Mouse (Mus musculus) forebrain, embryonic 15.5 days (tissue): ENCODE data around the gene Slc51a. TPM values are rescaled to one million over a fixed set of nuclear protein-coding genes. Genes with fewer than 3 reads are reported as not detected.
"Not testable (repeated sequence)": the region's sequence is repeated elsewhere in the genome, so short reads cannot be mapped to it uniquely, and the experiment has no call there.

Experiments used
- ATAC-seq: fragments of 200-750 bp; cut with Nextera tagmentation; replicated peaks from 2 replicates; pipeline ENCODE4 v1.8.0; 2017; ENCODE audit warnings: mild to moderate bottlenecking, moderate TSS enrichment, moderate library complexity
- H3K27ac ChIP-seq: fragments of 300-500 bp; sonication (generic); replicated peaks from 2 replicates; pipeline ENCODE4 v1.5.1; 2015; ENCODE audit warnings: mild to moderate bottlenecking, inconsistent platforms
- H3K27me3 ChIP-seq: fragments of 300-500 bp; sonication (generic); 2 replicates; pipeline ENCODE4 v1.6.1; 2015; ENCODE audit warnings: inconsistent platforms
- H3K36me3 ChIP-seq: fragments of 300-500 bp; sonication (generic); 2 replicates; pipeline ENCODE4 v1.6.1; 2015; ENCODE audit warnings: mild to moderate bottlenecking, inconsistent platforms
- H3K4me1 ChIP-seq: fragments of 300-500 bp; sonication (generic); 2 replicates; pipeline ENCODE4 v1.6.1; 2015; ENCODE audit warnings: inconsistent platforms
- H3K4me2 ChIP-seq: fragments of 300-500 bp; sonication (generic); replicated peaks from 2 replicates; pipeline ENCODE4 v1.6.1; 2015; ENCODE audit warnings: mild to moderate bottlenecking, inconsistent platforms
- H3K4me3 ChIP-seq: fragments of 300-500 bp; sonication (generic); 2 replicates; pipeline ENCODE4 v1.5.1; 2015; ENCODE audit warnings: mild to moderate bottlenecking, inconsistent platforms
- H3K9ac ChIP-seq: fragments of 300-500 bp; sonication (generic); replicated peaks from 2 replicates; pipeline ENCODE4 v1.6.1; 2015; ENCODE audit warnings: mild to moderate bottlenecking, inconsistent platforms
- H3K9me3 ChIP-seq: fragments of 300-500 bp; sonication (generic); 2 replicates; pipeline ENCODE4 v1.6.1; 2016; ENCODE audit warnings: inconsistent platforms
- WGBS: fragments of 180-500 bp; shearing (Covaris S2); methylation state at CpG from one replicate; pipeline ENCODE4 v1.1.7; 2015; ENCODE audit warnings: mixed read lengths; 5-methylcytosine and 5-hydroxymethylcytosine counted together
- polyA plus RNA-seq: library from polyadenylated mRNA; unstranded; fragments of >200 nt; fragmentation: Nextera tagmentation; extraction: Ambion mirVana; gene quantifications from 2 replicates; pipeline ENCODE4 v1.2.1, GENCODE M21; 2015

Gene Slc51a
- polyA plus RNA-seq, 1 experiment from 2014 or later: 0.29 TPM

- Histone ChIP-seq H3K9me3 (no peaks in the 10 kb centered on the region), H3K9ac (no peak overlapping the region), H3K4me2 (no peak overlapping the region), H3K27me3 (no peaks in the 10 kb centered on the region), H3K36me3 (peaks cover 25% of the 10 kb centered on the region), H3K4me1 (no peaks in the 10 kb centered on the region), H3K27ac (no peak overlapping the region), H3K4me3 (no peak overlapping the region)
- no peak for ATAC-seq
- WGBS: 67% methylated on average over 10 of the region's 10 CpGs
Observed at GRCm38 (mm10) chr16:32457589-32458386, 29.9 kb downstream of the Slc51a start.

- Histone ChIP-seq H3K36me3 (peaks cover 30% of the 10 kb centered on the region), H3K4me2 (no peak overlapping the region), H3K9me3 (no peaks in the 10 kb centered on the region), H3K4me1 (no peaks in the 10 kb centered on the region), H3K27me3 (no peaks in the 10 kb centered on the region), H3K27ac (no peak overlapping the region), H3K9ac (no peak overlapping the region), H3K4me3 (no peak overlapping the region)
- no peak for ATAC-seq
- WGBS: 93% methylated on average over 1 of the region's 1 CpGs
Observed at GRCm38 (mm10) chr16:32456761-32457160, 30.9 kb downstream of the Slc51a start.

GRCm38 (mm10) chr16:32456086-32456485 is 31.6 kb downstream of the Slc51a start:
- ATAC-seq: no peak
- Histone ChIP-seq H3K27ac (no peak overlapping the region), H3K4me2 (no peak overlapping the region), H3K9me3 (no peaks in the 10 kb centered on the region), H3K4me1 (no peaks in the 10 kb centered on the region), H3K9ac (no peak overlapping the region), H3K4me3 (no peak overlapping the region), H3K36me3 (peaks cover 30% of the 10 kb centered on the region), H3K27me3 (no peaks in the 10 kb centered on the region)

GRCm38 (mm10) chr16:32454646-32455045 is 33.0 kb downstream of the Slc51a start:
- no peaks in the 10 kb centered on the region for H3K27me3 ChIP-seq
- H3K4me2 ChIP-seq: no peak overlapping the region
- H3K4me1 ChIP-seq: no peaks in the 10 kb centered on the region
- H3K9ac ChIP-seq: no peak overlapping the region
- H3K36me3 ChIP-seq: peaks cover 30% of the 10 kb centered on the region
- H3K9me3 ChIP-seq: no peaks in the 10 kb centered on the region
- no peak for ATAC-seq
- WGBS: 91% methylated on average over 5 of the region's 5 CpGs
- H3K27ac ChIP-seq: no peak overlapping the region
- H3K4me3 ChIP-seq: no peak overlapping the region

GRCm38 (mm10) chr16:32453102-32453501 is 34.6 kb downstream of the Slc51a start:
- H3K9ac ChIP-seq: no peak overlapping the region
- no peaks in the 10 kb centered on the region for H3K27me3 ChIP-seq
- no peak overlapping the region for H3K4me2 ChIP-seq
- H3K9me3 ChIP-seq: no peaks in the 10 kb centered on the region
- WGBS: 95% methylated on average over 8 of the region's 8 CpGs
- H3K4me1 ChIP-seq: no peaks in the 10 kb centered on the region
- no peak overlapping the region for H3K27ac ChIP-seq
- no peak overlapping the region for H3K4me3 ChIP-seq
- peaks cover 25% of the 10 kb centered on the region for H3K36me3 ChIP-seq
- no peak for ATAC-seq

- WGBS: 97% methylated on average over 2 of the region's 2 CpGs
- peaks cover 19% of the 10 kb centered on the region; the same call in 1 of the 2 replicates for H3K36me3 ChIP-seq
- no peak overlapping the region for H3K4me2 ChIP-seq
- ATAC-seq: no peak
- H3K9ac ChIP-seq: no peak overlapping the region
- H3K27ac ChIP-seq: no peak overlapping the region
- no peaks in the 10 kb centered on the region for H3K4me1 ChIP-seq
- H3K9me3 ChIP-seq: no peaks in the 10 kb centered on the region
- no peaks in the 10 kb centered on the region for H3K27me3 ChIP-seq
- no peak overlapping the region for H3K4me3 ChIP-seq
Observed at GRCm38 (mm10) chr16:32450133-32450532, 37.5 kb downstream of the Slc51a start.

- Histone ChIP-seq H3K4me2 (no peak overlapping the region), H3K9me3 (no peaks in the 10 kb centered on the region), H3K9ac (no peak overlapping the region), H3K36me3 (peaks cover 15% of the 10 kb centered on the region; the same call in 1 of the 2 replicates), H3K4me1 (no peaks in the 10 kb centered on the region), H3K4me3 (no peak overlapping the region), H3K27ac (no peak overlapping the region), H3K27me3 (no peaks in the 10 kb centered on the region)
- no peak for ATAC-seq
- WGBS: 87% methylated on average over 3 of the region's 3 CpGs
Observed at GRCm38 (mm10) chr16:32449665-32450064, 38.0 kb downstream of the Slc51a start.

- no peaks in the 10 kb centered on the region; the same call in 1 of the 2 replicates for H3K36me3 ChIP-seq
- no peak overlapping the region for H3K27ac ChIP-seq
- H3K4me2 ChIP-seq: no peak overlapping the region
- 78% methylated on average over 2 of the region's 2 CpGs for WGBS
- no peaks in the 10 kb centered on the region for H3K27me3 ChIP-seq
- no peaks in the 10 kb centered on the region for H3K9me3 ChIP-seq
- ATAC-seq: no peak
- no peaks in the 10 kb centered on the region for H3K4me1 ChIP-seq
- H3K4me3 ChIP-seq: no peak overlapping the region
- no peak overlapping the region for H3K9ac ChIP-seq
Observed at GRCm38 (mm10) chr16:32446563-32447138, 41.0 kb downstream of the Slc51a start.

- no peak overlapping the region for H3K27ac ChIP-seq
- no peaks in the 10 kb centered on the region; the same call in 1 of the 2 replicates for H3K36me3 ChIP-seq
- H3K4me1 ChIP-seq: no peaks in the 10 kb centered on the region
- no peaks in the 10 kb centered on the region for H3K9me3 ChIP-seq
- H3K4me2 ChIP-seq: no peak overlapping the region
- 95% methylated on average over 1 of the region's 1 CpGs for WGBS
- no peaks in the 10 kb centered on the region for H3K27me3 ChIP-seq
- H3K4me3 ChIP-seq: no peak overlapping the region
- no peak for ATAC-seq
- no peak overlapping the region for H3K9ac ChIP-seq
Observed at GRCm38 (mm10) chr16:32445558-32445957, 42.1 kb downstream of the Slc51a start.

GRCm38 (mm10) chr16:32444615-32445014 is 43.1 kb downstream of the Slc51a start:
- 93% methylated on average over 3 of the region's 3 CpGs for WGBS
- H3K4me3 ChIP-seq, H3K9ac ChIP-seq, H3K9me3 ChIP-seq, H3K4me2 ChIP-seq, H3K4me1 ChIP-seq, H3K27me3 ChIP-seq, ATAC-seq, H3K36me3 ChIP-seq, H3K27ac ChIP-seq: not testable (repeated sequence)

- WGBS: 93% methylated on average over 3 of the region's 3 CpGs
- Histone ChIP-seq H3K27ac (no peak overlapping the region), H3K36me3 (peaks cover 5% of the 10 kb centered on the region; the same call in 1 of the 2 replicates), H3K4me1 (no peaks in the 10 kb centered on the region), H3K9ac (no peak overlapping the region), H3K4me3 (no peak overlapping the region), H3K4me2 (no peak overlapping the region), H3K9me3 (no peaks in the 10 kb centered on the region), H3K27me3 (no peaks in the 10 kb centered on the region)
- ATAC-seq: no peak
Observed at GRCm38 (mm10) chr16:32441432-32441831, 46.2 kb downstream of the Slc51a start.

- Histone ChIP-seq H3K9me3 (no peaks in the 10 kb centered on the region), H3K36me3 (peaks cover 5% of the 10 kb centered on the region; the same call in 1 of the 2 replicates), H3K27me3 (no peaks in the 10 kb centered on the region), H3K4me2 (no peak overlapping the region), H3K4me1 (peaks cover 4% of the 10 kb centered on the region; the same call in 1 of the 2 replicates), H3K9ac (no peak overlapping the region), H3K27ac (no peak overlapping the region), H3K4me3 (no peak overlapping the region)
- ATAC-seq: no peak
- WGBS: 94% methylated on average over 1 of the region's 1 CpGs
Observed at GRCm38 (mm10) chr16:32437266-32437665, 50.4 kb downstream of the Slc51a start.
